Mouse (Mus musculus) heart, embryonic 11.5 days (tissue): Measurements from ENCODE around the gene Ppard. TPM values are rescaled to one million over a fixed set of nuclear protein-coding genes. Genes with fewer than 3 reads are reported as not detected.
"Not testable (repeated sequence)": the region's sequence is repeated elsewhere in the genome, so short reads cannot be mapped to it uniquely, and the experiment has no call there.

ENCODE experiments used
- ATAC-seq: fragments of 200-750 bp; cut with Nextera tagmentation; replicated peaks from 2 replicates; pipeline ENCODE4 v1.8.0; 2017; ENCODE audit warnings: moderate library complexity; ENCODE audit not compliant: insufficient number of reproducible peaks, low FRiP score, low TSS enrichment
- H3K27ac ChIP-seq: fragments of 300-500 bp; sonication (generic); 2 replicates; pipeline ENCODE4 v1.5.1; 2014; ENCODE audit warnings: mild to moderate bottlenecking, low read depth, low read length
- H3K27me3 ChIP-seq: fragments of 300-500 bp; sonication (generic); 2 replicates; pipeline ENCODE4 v1.6.1; 2014; ENCODE audit warnings: mild to moderate bottlenecking, low read length, mixed read lengths; ENCODE audit not compliant: control insufficient read depth, insufficient read depth
- H3K36me3 ChIP-seq: fragments of 300-500 bp; sonication (generic); 2 replicates; pipeline ENCODE4 v1.6.1; 2014; ENCODE audit warnings: mild to moderate bottlenecking, low read length, moderate library complexity, mixed read lengths; ENCODE audit not compliant: control insufficient read depth, insufficient read depth
- H3K4me1 ChIP-seq: fragments of 300-500 bp; sonication (generic); 2 replicates; pipeline ENCODE4 v1.6.1; 2014; ENCODE audit warnings: low read length; ENCODE audit not compliant: control insufficient read depth, insufficient read depth
- H3K4me2 ChIP-seq: fragments of 300-500 bp; sonication (generic); 2 replicates; pipeline ENCODE4 v1.6.1; 2014; ENCODE audit warnings: mild to moderate bottlenecking, moderate library complexity
- H3K4me3 ChIP-seq: fragments of 300-500 bp; sonication (generic); 2 replicates; pipeline ENCODE4 v1.5.1; 2014; ENCODE audit warnings: low read depth, low read length
- H3K9ac ChIP-seq: fragments of 300-500 bp; sonication (generic); 2 replicates; pipeline ENCODE4 v1.6.1; 2014; ENCODE audit warnings: mild to moderate bottlenecking, low read depth, low read length, moderate library complexity
- H3K9me3 ChIP-seq: fragments of 300-500 bp; sonication (generic); replicated peaks from 2 replicates; pipeline ENCODE4 v1.6.1; 2016; ENCODE audit warnings: low read length; ENCODE audit not compliant: control insufficient read depth
- WGBS: fragments of 180-500 bp; shearing (Covaris S2); extraction: QIAGEN DNeasy Blood & Tissue Kit; methylation state at CpG from one replicate; pipeline ENCODE4 v1.1.7; 2014; ENCODE audit not compliant: insufficient replicate concordance; 5-methylcytosine and 5-hydroxymethylcytosine counted together
- polyA plus RNA-seq: library from polyadenylated mRNA; unstranded; fragments of >200 nt; fragmentation: Nextera tagmentation; extraction: Ambion mirVana; gene quantifications from 2 replicates; pipeline ENCODE4 v1.2.1, GENCODE M21; 2014

Ppard gene
- polyA plus RNA-seq, 1 experiment from 2014 or later = 2.0 TPM

- H3K9ac ChIP-seq = no peak overlapping the region
- no peak overlapping the region for H3K4me2 ChIP-seq
- no peak for ATAC-seq
- 24% methylated on average over 4 of the region's 4 CpGs for WGBS
- no peaks in the 10 kb centered on the region for H3K9me3 ChIP-seq
- no peak overlapping the region for H3K27ac ChIP-seq
- peaks cover 4% of the 10 kb centered on the region; the same call in 1 of the 2 replicates for H3K4me1 ChIP-seq
- no peak overlapping the region for H3K4me3 ChIP-seq
- peaks cover 3% of the 10 kb centered on the region; the same call in 1 of the 2 replicates for H3K27me3 ChIP-seq
- no peaks in the 10 kb centered on the region for H3K36me3 ChIP-seq
Measured at GRCm38 (mm10) chr17:28213236-28213635, 19.3 kb upstream of the Ppard start.

DNA sequence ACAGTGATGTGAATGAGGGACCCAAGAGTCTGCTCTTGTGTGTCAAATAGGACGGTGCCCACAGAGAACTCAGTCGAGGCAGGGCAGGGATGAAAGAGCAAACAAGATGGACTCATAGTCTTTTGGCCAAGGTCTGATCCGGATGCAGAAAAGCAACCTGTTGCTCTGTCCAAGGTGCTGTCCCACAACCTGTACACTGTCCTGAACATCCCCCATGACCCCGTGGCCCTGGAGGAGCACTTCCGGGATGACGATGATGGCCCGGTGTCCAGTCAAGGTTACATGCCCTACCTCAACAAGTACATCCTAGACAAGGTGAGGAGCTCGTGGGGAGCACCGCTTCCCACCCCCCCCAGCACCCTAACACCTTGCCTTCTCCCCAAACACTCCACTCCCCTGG lies 15.7 kb upstream of the Ppard start:
- Histone ChIP-seq H3K9ac (no peak overlapping the region), H3K4me1 (peaks cover 5% of the 10 kb centered on the region; the same call in 1 of the 2 replicates), H3K27me3 (peaks cover 7% of the 10 kb centered on the region; the same call in 1 of the 2 replicates), H3K4me2 (no peak overlapping the region), H3K4me3 (no peak overlapping the region), H3K36me3 (no peaks in the 10 kb centered on the region), H3K9me3 (no peaks in the 10 kb centered on the region), H3K27ac (no peak overlapping the region)
- ATAC-seq = no peak
- 78% methylated on average over 9 of the region's 9 CpGs for WGBS

DNA sequence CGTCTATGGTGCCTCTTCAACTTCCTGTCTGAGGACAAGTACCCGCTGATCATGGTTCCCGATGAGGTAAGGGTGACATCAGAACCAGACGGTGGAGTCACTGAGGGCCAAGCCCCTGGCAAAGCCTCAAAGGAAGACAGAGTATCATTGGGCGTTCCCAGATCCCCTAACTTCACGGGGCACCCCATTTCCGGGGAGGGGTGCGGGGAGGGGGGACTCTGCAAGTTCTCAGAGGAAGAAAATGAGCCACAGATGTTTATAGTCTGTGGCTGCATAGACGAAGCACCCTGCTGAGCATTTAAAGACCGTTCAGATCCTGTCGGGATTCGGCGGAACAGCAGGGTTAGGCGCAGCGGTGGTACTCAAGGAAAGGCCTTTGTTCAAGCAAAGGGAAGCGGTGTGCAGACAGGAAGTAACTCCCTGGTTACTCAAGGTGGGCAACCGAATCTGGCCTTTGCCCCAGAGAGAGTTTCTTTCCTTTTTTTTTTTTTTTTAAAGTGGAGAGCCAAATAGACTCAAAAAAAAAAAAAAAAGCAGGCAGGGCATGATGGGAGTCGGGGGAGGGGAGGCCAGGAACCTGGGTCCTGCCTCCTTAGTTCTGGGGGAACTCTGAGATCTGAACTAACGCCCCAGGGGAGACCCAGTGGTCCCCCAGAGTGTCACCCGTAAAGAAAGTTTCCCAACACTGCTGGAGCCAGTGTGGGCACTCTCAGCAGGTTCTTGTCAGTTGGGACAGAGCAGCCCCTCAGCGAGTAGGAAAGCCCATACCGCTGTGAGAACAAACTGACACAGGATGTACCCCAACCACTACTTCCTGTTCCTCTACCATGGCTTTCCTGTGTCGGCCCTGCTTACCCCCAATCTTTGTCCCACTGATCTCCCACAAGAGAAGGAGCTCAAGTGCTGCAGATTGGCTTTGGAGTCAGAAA lies 14.5 kb upstream of the Ppard start:
- H3K9ac ChIP-seq = peak overlapping the region; percentile 22; the same call in 1 of the 2 replicates
- no peaks in the 10 kb centered on the region for H3K9me3 ChIP-seq
- no peak overlapping the region for H3K27ac ChIP-seq
- peak overlapping the region; percentile 37 for H3K4me2 ChIP-seq
- H3K4me1 ChIP-seq = peaks cover 3% of the 10 kb centered on the region; the same call in 1 of the 2 replicates
- no peak for ATAC-seq
- H3K27me3 ChIP-seq = peaks cover 7% of the 10 kb centered on the region; the same call in 1 of the 2 replicates
- H3K4me3 ChIP-seq = no peak overlapping the region
- 20% methylated on average over 23 of the region's 23 CpGs for WGBS
- H3K36me3 ChIP-seq = no peaks in the 10 kb centered on the region

DNA sequence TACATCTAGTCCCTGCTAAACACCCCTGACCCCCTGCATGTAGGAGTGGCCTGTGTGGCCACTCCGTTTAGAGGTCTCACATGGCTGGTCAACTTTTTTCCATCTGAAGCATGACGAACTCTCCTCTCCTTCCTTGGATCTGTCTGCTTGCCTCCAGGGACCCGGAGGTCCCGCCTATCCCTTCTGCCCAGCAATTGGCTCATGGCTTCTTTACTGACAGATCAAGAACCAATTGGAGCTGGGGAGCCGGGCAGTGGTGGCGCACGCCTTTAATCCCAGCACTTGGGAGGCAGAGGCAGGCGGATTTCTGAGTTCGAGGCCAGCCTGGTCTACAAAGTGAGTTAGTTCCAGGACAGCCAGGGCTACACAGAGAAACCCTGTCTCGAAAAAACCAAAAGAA lies 10.0 kb upstream of the Ppard start:
- H3K4me2 ChIP-seq, H3K36me3 ChIP-seq, H3K27ac ChIP-seq, H3K27me3 ChIP-seq, H3K9me3 ChIP-seq, H3K4me3 ChIP-seq, ATAC-seq, H3K9ac ChIP-seq: not testable (repeated sequence)
- peaks cover 17% of the 10 kb centered on the region for H3K4me1 ChIP-seq
- WGBS = 83% methylated on average over 10 of the region's 10 CpGs

GRCm38 (mm10) chr17:28223561-28224391 lies 8.7 kb upstream of the Ppard start:
- no peaks in the 10 kb centered on the region for H3K9me3 ChIP-seq
- H3K27ac ChIP-seq = peak overlapping the region; percentile 10; the same call in 1 of the 2 replicates
- WGBS = 2% methylated on average over 45 of the region's 46 CpGs
- peak overlapping the region; percentile 70 for H3K9ac ChIP-seq
- peaks cover 15% of the 10 kb centered on the region for H3K4me1 ChIP-seq
- no peaks in the 10 kb centered on the region for H3K27me3 ChIP-seq
- peak; percentile 89 for ATAC-seq
- H3K4me3 ChIP-seq = peak overlapping the region; percentile 51
- no peaks in the 10 kb centered on the region for H3K36me3 ChIP-seq
- H3K4me2 ChIP-seq = peak overlapping the region; percentile 96

DNA sequence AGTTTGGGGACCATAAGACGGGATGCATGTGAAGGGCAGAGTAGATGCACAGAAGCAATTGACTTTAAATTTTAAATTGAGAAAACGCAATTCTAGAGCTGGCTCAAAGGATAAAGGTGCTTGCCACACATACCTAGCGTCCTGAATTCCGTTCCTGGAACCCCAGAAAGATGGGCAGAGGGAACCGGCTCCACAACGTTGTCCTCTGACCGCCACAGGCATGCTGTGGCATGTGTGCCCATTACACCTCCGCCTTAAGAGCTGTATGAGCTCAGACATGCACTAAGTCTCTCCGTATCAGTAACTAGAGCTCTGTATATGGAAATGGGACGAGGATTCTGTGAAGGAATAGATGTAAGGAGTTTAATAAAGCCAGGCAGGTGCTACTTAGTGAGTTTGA lies 7.9 kb upstream of the Ppard start:
- no peak overlapping the region for H3K27ac ChIP-seq
- WGBS = 86% methylated on average over 10 of the region's 10 CpGs
- H3K4me1 ChIP-seq = peaks cover 15% of the 10 kb centered on the region
- no peaks in the 10 kb centered on the region for H3K27me3 ChIP-seq
- H3K36me3 ChIP-seq = no peaks in the 10 kb centered on the region
- H3K4me2 ChIP-seq = no peak overlapping the region
- no peak overlapping the region for H3K9ac ChIP-seq
- no peaks in the 10 kb centered on the region for H3K9me3 ChIP-seq
- ATAC-seq = no peak
- H3K4me3 ChIP-seq = no peak overlapping the region

DNA sequence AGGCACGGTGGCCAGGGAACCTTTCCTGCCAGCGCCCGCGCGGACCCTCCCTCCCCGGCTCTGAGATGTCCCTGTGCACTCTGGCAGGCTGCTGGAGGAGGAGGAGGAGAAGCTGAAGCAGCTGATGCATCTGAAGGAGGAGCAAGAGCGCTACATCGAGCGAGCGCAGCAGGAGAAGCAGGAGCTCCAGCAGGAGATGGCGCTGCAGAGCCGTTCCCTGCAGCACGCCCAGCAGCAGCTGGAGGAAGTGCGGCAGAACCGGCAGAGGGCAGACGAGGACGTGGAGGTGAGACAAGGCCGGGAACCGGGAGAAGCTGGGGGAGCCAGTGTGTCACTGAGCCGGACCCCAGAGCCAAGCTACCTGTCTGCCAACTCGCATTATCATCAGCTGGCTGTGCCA lies 6.5 kb upstream of the Ppard start:
- H3K4me2 ChIP-seq = peak overlapping the region; percentile 81
- no peaks in the 10 kb centered on the region for H3K27me3 ChIP-seq
- no peak overlapping the region for H3K27ac ChIP-seq
- peaks cover 15% of the 10 kb centered on the region for H3K4me1 ChIP-seq
- WGBS = under 1% methylated on average over 21 of the region's 21 CpGs
- peak overlapping the region; percentile 32 for H3K4me3 ChIP-seq
- no peaks in the 10 kb centered on the region for H3K9me3 ChIP-seq
- ATAC-seq = no peak
- H3K36me3 ChIP-seq = no peaks in the 10 kb centered on the region
- H3K9ac ChIP-seq = peak overlapping the region; percentile 43; the same call in 1 of the 2 replicates

GRCm38 (mm10) chr17:28230486-28230885 lies 2.0 kb upstream of the Ppard start:
- H3K9ac ChIP-seq = no peak overlapping the region
- peaks cover 11% of the 10 kb centered on the region for H3K4me1 ChIP-seq
- H3K27ac ChIP-seq = no peak overlapping the region
- H3K4me3 ChIP-seq = no peak overlapping the region
- no peak overlapping the region for H3K4me2 ChIP-seq
- H3K27me3 ChIP-seq = no peaks in the 10 kb centered on the region
- no peak for ATAC-seq
- 78% methylated on average over 6 of the region's 6 CpGs for WGBS
- H3K36me3 ChIP-seq = no peaks in the 10 kb centered on the region
- H3K9me3 ChIP-seq = no peaks in the 10 kb centered on the region
